In genomic region chr7:126884286-126885164, GRCm38 (mm10) we compare ENCODE assay signal across 8 mouse cellular contexts. TPM values are rescaled to one million over a fixed set of nuclear protein-coding genes. Genes with fewer than 3 reads are reported as not detected.
A peak's percentile ranks its signal among the peaks of the same experiment; 100 is the strongest.
DNase-seq lines count a peak whose midpoint lies in the region; ATAC-seq lines count a peak whose summit lies in the region.

Gene Taok2, minus strand, starts transcription at chr7:126884703.

- peak within 1 kb of the TSS; percentile 95 for H3K4me2 ChIP-seq in hindbrain, embryonic 11.5 days (replicated peaks; ENCODE audit: low read depth, low read length)

- H3K4me1 ChIP-seq in hindbrain, embryonic 11.5 days (replicated peaks; ENCODE audit: control insufficient read depth, insufficient read depth, low read length), result peaks cover 5% of the 10 kb centered on the region; the same call in 1 of the 2 replicates

- H3K4me3 ChIP-seq in hindbrain, embryonic 11.5 days (ENCODE audit: low read depth, low read length), result peak within 1 kb of the TSS; percentile 80

- no peaks in the 10 kb centered on the region for H3K27me3 ChIP-seq in hindbrain, embryonic 11.5 days (ENCODE audit: control insufficient read depth, insufficient read depth, low read length)

- peak; percentile 97 for ATAC-seq in hindbrain, embryonic 11.5 days (ENCODE audit: low FRiP score)

- DNase-seq in MN1 (ENCODE audit: low spot score), result peak; percentile 98
- DNase-seq in cerebellum, adult 9-10 months, result peak; percentile 99
- DNase-seq in frontal cortex, adult 2 months (ENCODE audit: extremely low spot score in 1 of 2, low spot score in 1 of 2), result peak; percentile 97 to 99
- peak; percentile 99 for DNase-seq in hindbrain, embryonic 11.5 days (ENCODE audit: low spot score)
- peak; percentile 97 to 99 for DNase-seq in layer of hippocampus, postnatal 10 days (ENCODE audit: low spot score in 2 of 2)
- peak; percentile 99 for DNase-seq in lung, postnatal 10 days
- DNase-seq in ovary, postnatal 36 days (ENCODE audit: low spot score), result peak; percentile 98
- DNase-seq in thymus, postnatal 25 days, result peak; percentile 95

- H3K36me3 ChIP-seq in hindbrain, embryonic 11.5 days (ENCODE audit: control insufficient read depth, insufficient read depth, low read length), result peaks cover 4% of the 10 kb centered on the region; the same call in 1 of the 2 replicates

- under 1% methylated on average over 56 of the region's 56 CpGs for WGBS in hindbrain, embryonic 11.5 days

- H3K27ac ChIP-seq in hindbrain, embryonic 11.5 days (ENCODE audit: low read depth, low read length), result peak within 1 kb of the TSS; percentile 86

- H3K9ac ChIP-seq in hindbrain, embryonic 11.5 days (ENCODE audit: low read depth, low read length), result peak within 1 kb of the TSS; percentile 71

- no peaks in the 10 kb centered on the region for H3K9me3 ChIP-seq in hindbrain, embryonic 11.5 days (ENCODE audit: control insufficient read depth, low read length)

RNA-seq across cellular contexts. Expression of gene Taok2, which starts in this region (rescaled TPM):
- 105 and 110 TPM in 2 replicates for polyA plus RNA-seq in frontal cortex, adult 2 months (2012; rRNA removed)
- 27.3 and 31.2 TPM in 2 replicates for polyA plus RNA-seq in hindbrain, embryonic 11.5 days (2014; fragmentation: Nextera tagmentation; extraction: Ambion mirVana)
- 100 to 1,000 TPM; 147 to 167 TPM for total RNA-seq in layer of hippocampus, postnatal 10 days (2021)

Comparison
In these comparisons a context has a peak if more than half of its experiments do, and no peak if none do; other contexts are left out.
1. Peak in every context shown above with its lines: DNase-seq, ATAC-seq, H3K4me3 ChIP-seq and H3K27ac ChIP-seq.